Mouse (Mus musculus): ENCODE data around the gene Iqch. TPM values are rescaled to one million over a fixed set of nuclear protein-coding genes. Genes with fewer than 3 reads are reported as not detected.

Gene Iqch
- polyA plus RNA-seq, 1 experiment, result not detected

GRCm38 (mm10) chr9:63420396-63420795, 181.9 kb downstream of the Iqch start:
- WGBS, result 83% methylated on average over 6 of the region's 6 CpGs
- Histone ChIP-seq H3K36me3 (ENCODE audit: control insufficient read depth, insufficient read depth, low read length) (no peaks in the 10 kb centered on the region), H3K27ac (ENCODE audit: insufficient read depth, low read depth, low read length) (no peak overlapping the region), H3K4me1 (ENCODE audit: control insufficient read depth, insufficient read depth, insufficient read length, low read length) (no peaks in the 10 kb centered on the region), H3K27me3 (ENCODE audit: control insufficient read depth, insufficient read depth, low read length) (no peaks in the 10 kb centered on the region), H3K4me3 (ENCODE audit: low read depth, low read length) (no peak overlapping the region)
- no peak for TF ChIP-seq CTCF (IDR thresholded peaks at IDR 0.05; ENCODE audit: extremely low read depth, insufficient read length, insufficient replicate concordance, low read depth, low read length)
- TF ChIP-seq POLR2A (IDR thresholded peaks at IDR 0.05; ENCODE audit: low read depth, low read length), result no peak

- H3K36me3 ChIP-seq (ENCODE audit: control insufficient read depth, insufficient read depth, low read length), result peaks cover 2% of the 10 kb centered on the region; the same call in 1 of the 2 replicates
- TF ChIP-seq CTCF (IDR thresholded peaks at IDR 0.05; ENCODE audit: extremely low read depth, insufficient read length, insufficient replicate concordance, low read depth, low read length) (no peak), POLR2A (IDR thresholded peaks at IDR 0.05; ENCODE audit: low read depth, low read length) (no peak)
- H3K27ac ChIP-seq (ENCODE audit: insufficient read depth, low read depth, low read length), result no peak overlapping the region
- 89% methylated on average over 1 of the region's 1 CpGs for WGBS
- no peak overlapping the region for H3K4me3 ChIP-seq (ENCODE audit: low read depth, low read length)
- no peaks in the 10 kb centered on the region for H3K27me3 ChIP-seq (ENCODE audit: control insufficient read depth, insufficient read depth, low read length)
- H3K4me1 ChIP-seq (ENCODE audit: control insufficient read depth, insufficient read depth, insufficient read length, low read length), result peaks cover 3% of the 10 kb centered on the region; the same call in 1 of the 2 replicates
Observed at GRCm38 (mm10) chr9:63400176-63400575, 202.1 kb downstream of the Iqch start.

GRCm38 (mm10) chr9:63399463-63399815, 202.9 kb downstream of the Iqch start:
- no peaks in the 10 kb centered on the region for H3K27me3 ChIP-seq (ENCODE audit: control insufficient read depth, insufficient read depth, low read length)
- H3K36me3 ChIP-seq (ENCODE audit: control insufficient read depth, insufficient read depth, low read length), result peaks cover 2% of the 10 kb centered on the region; the same call in 1 of the 2 replicates
- no peak for TF ChIP-seq CTCF (IDR thresholded peaks at IDR 0.05; ENCODE audit: extremely low read depth, insufficient read length, insufficient replicate concordance, low read depth, low read length)
- TF ChIP-seq POLR2A (IDR thresholded peaks at IDR 0.05; ENCODE audit: low read depth, low read length), result no peak
- H3K4me3 ChIP-seq (ENCODE audit: low read depth, low read length), result peak overlapping the region; percentile 78
- 3% methylated on average over 8 of the region's 8 CpGs for WGBS
- H3K27ac ChIP-seq (ENCODE audit: insufficient read depth, low read depth, low read length), result peak overlapping the region; percentile 65
- peaks cover 3% of the 10 kb centered on the region; the same call in 1 of the 2 replicates for H3K4me1 ChIP-seq (ENCODE audit: control insufficient read depth, insufficient read depth, insufficient read length, low read length)

- Histone ChIP-seq H3K4me1 (ENCODE audit: control insufficient read depth, insufficient read depth, insufficient read length, low read length) (peaks cover 3% of the 10 kb centered on the region; the same call in 1 of the 2 replicates), H3K36me3 (ENCODE audit: control insufficient read depth, insufficient read depth, low read length) (peaks cover 3% of the 10 kb centered on the region; the same call in 1 of the 2 replicates), H3K27ac (ENCODE audit: insufficient read depth, low read depth, low read length) (peak within 1 kb of the TSS; percentile 85), H3K4me3 (ENCODE audit: low read depth, low read length) (peak within 1 kb of the TSS; percentile 78), H3K27me3 (ENCODE audit: control insufficient read depth, insufficient read depth, low read length) (no peaks in the 10 kb centered on the region)
- TF ChIP-seq POLR2A (IDR thresholded peaks at IDR 0.05; ENCODE audit: low read depth, low read length) (peak; percentile 82), CTCF (IDR thresholded peaks at IDR 0.05; ENCODE audit: extremely low read depth, insufficient read length, insufficient replicate concordance, low read depth, low read length) (peak; percentile 5; the same call in 1 of the 2 replicates)
- WGBS, result under 1% methylated on average over 74 of the region's 74 CpGs
Observed at GRCm38 (mm10) chr9:63398611-63399462, 203.5 kb downstream of the Iqch start, which contains the start of gene 2300009A05Rik. Gene 2300009A05Rik (minus strand): TSS chr9:63399246.

GRCm38 (mm10) chr9:63395612-63396011, 206.7 kb downstream of the Iqch start:
- Histone ChIP-seq H3K27ac (ENCODE audit: insufficient read depth, low read depth, low read length) (no peak overlapping the region), H3K27me3 (ENCODE audit: control insufficient read depth, insufficient read depth, low read length) (no peaks in the 10 kb centered on the region), H3K36me3 (ENCODE audit: control insufficient read depth, insufficient read depth, low read length) (peaks cover 3% of the 10 kb centered on the region; the same call in 1 of the 2 replicates), H3K4me3 (ENCODE audit: low read depth, low read length) (no peak overlapping the region), H3K4me1 (ENCODE audit: control insufficient read depth, insufficient read depth, insufficient read length, low read length) (peaks cover 3% of the 10 kb centered on the region; the same call in 1 of the 2 replicates)
- TF ChIP-seq POLR2A (IDR thresholded peaks at IDR 0.05; ENCODE audit: low read depth, low read length) (no peak), CTCF (IDR thresholded peaks at IDR 0.05; ENCODE audit: extremely low read depth, insufficient read length, insufficient replicate concordance, low read depth, low read length) (no peak)
- WGBS, result 83% methylated on average over 7 of the region's 7 CpGs

GRCm38 (mm10) chr9:63391307-63391706, 211.0 kb downstream of the Iqch start:
- TF ChIP-seq CTCF (IDR thresholded peaks at IDR 0.05; ENCODE audit: extremely low read depth, insufficient read length, insufficient replicate concordance, low read depth, low read length) (no peak), POLR2A (IDR thresholded peaks at IDR 0.05; ENCODE audit: low read depth, low read length) (no peak)
- Histone ChIP-seq H3K4me3 (ENCODE audit: low read depth, low read length) (no peak overlapping the region), H3K27ac (ENCODE audit: insufficient read depth, low read depth, low read length) (no peak overlapping the region), H3K27me3 (ENCODE audit: control insufficient read depth, insufficient read depth, low read length) (no peaks in the 10 kb centered on the region), H3K36me3 (ENCODE audit: control insufficient read depth, insufficient read depth, low read length) (peaks cover 3% of the 10 kb centered on the region; the same call in 1 of the 2 replicates), H3K4me1 (ENCODE audit: control insufficient read depth, insufficient read depth, insufficient read length, low read length) (peaks cover 2% of the 10 kb centered on the region; the same call in 1 of the 2 replicates)
- WGBS, result 40% methylated on average over 2 of the region's 2 CpGs

- TF ChIP-seq POLR2A (IDR thresholded peaks at IDR 0.05; ENCODE audit: low read depth, low read length) (no peak), CTCF (IDR thresholded peaks at IDR 0.05; ENCODE audit: extremely low read depth, insufficient read length, insufficient replicate concordance, low read depth, low read length) (no peak)
- WGBS, result 96% methylated on average over 4 of the region's 4 CpGs
- no peaks in the 10 kb centered on the region for H3K27me3 ChIP-seq (ENCODE audit: control insufficient read depth, insufficient read depth, low read length)
Observed at GRCm38 (mm10) chr9:63382761-63383160, 219.5 kb downstream of the Iqch start.

More at GRCm38 (mm10) chr9:63382761-63383160, 219.5 kb downstream of the Iqch start:
- Histone ChIP-seq H3K27ac (ENCODE audit: insufficient read depth, low read depth, low read length) (no peak overlapping the region), H3K4me1 (ENCODE audit: control insufficient read depth, insufficient read depth, insufficient read length, low read length) (no peaks in the 10 kb centered on the region), H3K4me3 (ENCODE audit: low read depth, low read length) (no peak overlapping the region), H3K36me3 (ENCODE audit: control insufficient read depth, insufficient read depth, low read length) (no peaks in the 10 kb centered on the region)

Measured in small intestine, adult 2 months (tissue).